Mouse (Mus musculus): ENCODE results near the gene Ccdc63.

- no peak for TF ChIP-seq CTCF (IDR thresholded peaks at IDR 0.05; ENCODE audit: control insufficient read depth, insufficient read depth, insufficient read length)
- TF ChIP-seq MAX (IDR thresholded peaks at IDR 0.05), result no peak
- no peak for TF ChIP-seq USF1 (IDR thresholded peaks at IDR 0.05; ENCODE audit: low read depth)
- no peak for TF ChIP-seq FOSL1 (IDR thresholded peaks at IDR 0.05; ENCODE audit: insufficient read depth, low read length, poor library complexity, severe bottlenecking)
- TF ChIP-seq MYOG (IDR thresholded peaks at IDR 0.05; ENCODE audit: control insufficient read depth, extremely low read depth, insufficient read length), result no peak
- no peak for TF ChIP-seq CEBPB (IDR thresholded peaks at IDR 0.05; ENCODE audit: low read depth)
- TF ChIP-seq MYOD1 (IDR thresholded peaks at IDR 0.05; ENCODE audit: control insufficient read depth, insufficient read length, low read depth), result no peak
Measured at GRCm38 (mm10) chr5:122060767-122061333, 79.8 kb downstream of the Ccdc63 start.
